Mouse (Mus musculus) cortical plate, adult 2 months (tissue): ENCODE measurements around the gene Tsc22d2.

Experiments
- CTCF ChIP-seq: fragments of 200-500 bp; IDR thresholded peaks from 2 replicates; pipeline ENCODE4 v1.5.1; 2011; ENCODE audit warnings: mild to moderate bottlenecking, control low read depth, low read length; ENCODE audit not compliant: insufficient read depth; ENCODE audit errors: extremely low read depth
- POLR2A ChIP-seq: fragments of 200-500 bp; IDR thresholded peaks from 2 replicates; pipeline ENCODE4 v1.6.1; 2011; ENCODE audit warnings: mild to moderate bottlenecking, low read length, control low read depth; ENCODE audit not compliant: insufficient read depth; ENCODE audit errors: extremely low read depth

- no peak for TF ChIP-seq POLR2A
- no peak for TF ChIP-seq CTCF
Observed at GRCm38 (mm10) chr3:58478755-58479455, 64.4 kb downstream of the Tsc22d2 start.
